Mouse (Mus musculus) 3T3-L1 (cell line): ENCODE results near the gene Fignl1.

Experiments
- DNase-seq: peaks from one replicate; pipeline ENCODE4 v3.0.0-alpha.2; 2015; ENCODE audit warnings: low read depth, low spot score

Gene Fignl1

DNA sequence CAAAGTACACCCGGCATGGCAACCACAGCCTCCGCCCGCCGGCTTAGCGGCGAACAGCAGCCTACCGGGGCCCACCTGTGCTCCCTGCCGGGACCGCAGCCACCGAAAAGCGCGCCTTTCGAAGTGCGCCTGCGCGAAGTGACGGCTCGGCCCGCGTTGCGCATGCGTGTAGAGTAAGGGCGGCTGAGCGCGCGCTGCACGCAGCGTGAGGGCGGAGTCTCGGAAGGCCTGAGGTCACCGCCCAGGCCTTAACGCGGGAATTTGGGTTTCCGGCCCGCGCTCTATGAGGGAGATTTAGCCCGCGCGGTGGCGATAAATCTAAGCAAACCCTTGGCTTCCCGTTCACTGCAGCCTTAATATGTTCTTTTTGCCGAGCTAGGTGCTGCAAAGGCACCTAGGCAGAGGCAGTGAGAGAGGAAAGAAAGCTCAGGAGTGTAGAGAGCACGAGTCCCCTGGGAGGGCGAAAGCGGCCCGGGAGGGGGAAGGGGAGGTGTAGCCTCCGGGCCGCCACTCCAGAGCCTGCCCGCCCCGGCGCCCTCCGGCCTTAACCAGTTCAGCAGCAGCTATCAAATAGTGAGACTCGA lies at the start of gene Fignl1:
Gene Fignl1 (minus strand): TSS at position 143 of the 584 bp plus-strand sequence.
- DNase-seq = peak; percentile 95

DNA sequence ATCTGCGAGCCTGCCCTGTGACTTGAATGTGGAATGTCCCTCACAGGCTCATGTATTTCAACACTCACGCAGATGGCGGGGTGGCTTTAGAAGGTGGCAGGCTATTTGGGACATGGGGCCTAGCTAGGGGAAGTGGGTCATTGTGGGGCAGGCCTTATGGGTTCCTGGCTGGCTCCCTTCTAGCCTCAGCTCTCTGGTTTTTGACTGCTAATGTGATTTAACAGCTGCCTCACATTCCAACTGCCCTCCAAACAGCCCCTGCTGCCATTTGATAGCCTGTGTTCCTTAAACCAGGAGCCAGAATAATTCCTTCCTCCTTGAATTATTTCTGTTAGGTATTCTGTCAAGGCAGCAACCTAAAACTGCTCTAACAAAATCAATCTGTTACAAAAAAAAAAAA lies 48.2 kb upstream of the Fignl1 start:
- DNase-seq = no peak

DNA sequence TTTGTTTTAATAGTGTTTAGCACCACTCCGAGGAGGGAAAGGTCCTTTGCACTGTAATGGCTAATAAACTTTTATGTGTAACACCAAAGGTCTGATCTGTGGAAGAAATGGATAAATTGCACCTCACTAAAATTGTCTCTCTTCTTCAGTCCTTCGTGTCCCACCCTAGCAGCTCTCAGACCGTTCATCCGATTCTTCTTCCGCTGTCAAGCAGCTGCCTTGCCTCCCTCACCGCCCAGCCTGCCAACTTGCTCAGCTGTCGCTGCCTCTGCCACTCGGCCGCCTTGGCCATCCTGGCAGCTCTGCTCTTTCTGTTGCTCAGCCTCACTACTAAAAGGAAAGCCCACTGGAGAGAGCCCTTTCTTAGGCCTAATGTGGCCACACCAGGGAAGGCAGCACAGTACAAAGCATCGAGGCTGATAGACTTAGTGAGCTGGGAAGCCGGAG lies 46.9 kb upstream of the Fignl1 start:
- DNase-seq = no peak

DNA sequence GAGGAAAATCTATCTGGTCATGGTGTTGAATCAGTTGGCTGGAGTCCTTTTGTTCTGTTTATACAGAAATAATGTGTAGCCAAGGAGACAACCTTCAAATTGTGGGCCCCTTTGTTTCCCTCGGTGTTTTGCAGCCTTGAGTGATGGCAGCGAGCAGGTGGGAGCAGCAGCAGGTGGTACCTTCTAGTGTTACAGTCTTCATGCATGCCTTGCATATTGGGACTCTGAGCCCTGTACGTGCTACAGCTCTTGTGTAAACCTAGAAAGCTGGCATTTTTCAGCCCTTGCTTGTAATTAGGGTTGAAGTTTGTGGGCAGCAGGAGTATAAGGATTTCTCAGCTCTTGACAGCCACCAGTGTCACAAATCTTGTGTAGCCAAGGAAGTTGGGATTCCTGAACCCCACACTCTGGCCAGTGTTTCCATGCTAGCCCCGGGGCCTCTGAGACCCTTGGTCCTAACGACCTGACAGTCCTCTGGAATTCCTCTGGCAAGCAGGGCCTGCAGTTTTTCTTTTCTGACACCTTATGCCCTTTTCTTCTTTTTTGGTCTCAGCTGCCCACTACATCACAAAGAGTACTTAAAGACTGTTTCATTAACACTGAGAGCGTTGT lies 46.4 kb upstream of the Fignl1 start:
- no peak for DNase-seq

DNA sequence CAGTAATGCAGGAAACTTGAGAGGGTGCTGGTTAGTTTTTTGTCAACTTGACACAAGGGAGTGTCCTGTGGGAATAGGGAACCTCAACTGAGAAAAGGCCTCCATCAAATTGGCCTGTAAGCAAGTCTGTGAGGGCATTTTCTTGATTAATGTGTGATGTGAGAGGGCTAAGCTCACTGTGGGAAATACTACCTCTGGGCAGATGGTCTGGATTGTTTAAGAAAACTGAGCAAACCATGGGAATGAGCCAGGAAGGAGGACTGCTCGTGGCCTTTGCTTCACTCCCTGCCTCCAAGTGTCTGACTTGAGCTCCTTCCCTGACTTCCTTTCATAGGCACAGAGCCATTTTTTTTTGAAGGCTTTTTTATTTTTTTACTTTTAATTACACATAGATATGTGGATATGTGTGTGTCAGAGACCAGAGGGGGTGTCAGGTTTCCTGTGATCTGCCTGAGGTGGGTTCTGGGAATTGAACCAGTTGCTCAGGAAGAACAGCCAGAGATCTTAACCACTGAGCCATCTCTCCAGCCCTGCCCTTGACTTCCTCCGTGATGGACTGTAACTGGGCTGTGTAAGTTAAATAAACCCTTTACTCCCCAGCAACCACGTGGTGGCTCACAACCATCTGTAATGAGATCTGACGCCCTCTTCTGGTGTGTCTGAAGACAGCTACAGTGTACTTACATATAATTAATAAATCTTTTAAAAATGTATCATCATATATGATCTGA lies 45.1 kb upstream of the Fignl1 start:
- peak; percentile 76 for DNase-seq

DNA sequence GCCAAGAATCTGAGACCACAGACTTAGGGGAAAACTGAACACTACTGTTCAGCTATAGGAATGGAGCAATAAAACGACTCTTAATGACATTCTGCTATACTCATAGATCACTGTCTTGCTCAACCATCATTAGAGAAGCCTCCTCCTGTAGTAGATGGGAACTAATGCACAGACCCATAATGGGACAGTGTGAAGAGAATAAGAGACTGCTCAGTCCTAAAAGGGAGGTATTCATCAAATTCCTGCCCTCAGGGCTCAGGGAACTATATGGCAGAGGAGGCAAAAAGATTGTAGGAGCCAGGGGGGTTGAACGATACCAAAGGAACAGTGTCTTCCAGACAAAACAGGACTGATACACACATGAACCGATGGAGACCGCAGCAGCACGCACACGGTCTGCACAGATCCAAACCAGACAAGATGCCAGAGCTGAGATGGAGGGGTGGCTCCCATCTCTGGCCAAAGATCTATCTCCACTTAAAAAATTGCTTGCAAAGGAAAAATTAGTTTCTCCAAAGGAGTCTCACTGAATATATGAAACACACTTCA lies 43.3 kb upstream of the Fignl1 start:
- no peak for DNase-seq

DNA sequence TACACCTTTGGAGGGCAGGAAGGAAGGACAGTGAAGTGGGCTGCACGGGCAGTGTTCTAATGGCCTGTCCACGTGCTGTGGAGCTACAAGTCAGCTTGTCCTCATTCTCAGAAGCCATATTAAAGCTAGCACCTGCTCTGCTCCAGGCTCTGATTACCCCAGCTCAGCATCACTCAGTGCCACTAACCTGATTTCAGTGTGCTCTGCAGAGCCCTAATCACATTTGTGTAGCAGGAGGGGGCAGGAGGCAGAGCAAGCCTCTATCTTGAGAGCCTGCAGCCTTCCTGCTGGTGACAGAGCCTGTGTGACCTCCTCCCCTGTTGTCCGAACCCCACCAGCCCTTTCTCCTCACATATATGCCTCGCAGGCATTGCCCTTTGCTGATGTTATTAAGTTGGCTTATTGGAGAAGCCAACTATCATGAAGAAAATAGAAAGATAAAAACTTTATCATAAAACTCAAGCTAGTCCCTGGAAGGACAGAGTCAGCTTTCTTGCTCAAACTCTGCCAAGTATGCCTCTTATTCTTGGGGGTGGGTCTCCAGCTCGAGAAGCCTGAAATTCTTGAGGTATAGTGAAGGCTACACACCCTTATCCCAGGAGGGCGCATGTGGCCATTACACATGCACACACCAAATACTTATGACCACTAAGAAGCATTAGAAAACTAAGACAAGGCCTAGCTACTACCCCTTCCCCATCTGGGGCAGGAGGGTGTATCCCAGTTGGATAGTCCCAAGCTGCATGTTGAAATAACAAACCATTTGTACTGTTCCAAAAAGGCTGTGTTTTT lies 41.9 kb upstream of the Fignl1 start:
- no peak for DNase-seq

DNA sequence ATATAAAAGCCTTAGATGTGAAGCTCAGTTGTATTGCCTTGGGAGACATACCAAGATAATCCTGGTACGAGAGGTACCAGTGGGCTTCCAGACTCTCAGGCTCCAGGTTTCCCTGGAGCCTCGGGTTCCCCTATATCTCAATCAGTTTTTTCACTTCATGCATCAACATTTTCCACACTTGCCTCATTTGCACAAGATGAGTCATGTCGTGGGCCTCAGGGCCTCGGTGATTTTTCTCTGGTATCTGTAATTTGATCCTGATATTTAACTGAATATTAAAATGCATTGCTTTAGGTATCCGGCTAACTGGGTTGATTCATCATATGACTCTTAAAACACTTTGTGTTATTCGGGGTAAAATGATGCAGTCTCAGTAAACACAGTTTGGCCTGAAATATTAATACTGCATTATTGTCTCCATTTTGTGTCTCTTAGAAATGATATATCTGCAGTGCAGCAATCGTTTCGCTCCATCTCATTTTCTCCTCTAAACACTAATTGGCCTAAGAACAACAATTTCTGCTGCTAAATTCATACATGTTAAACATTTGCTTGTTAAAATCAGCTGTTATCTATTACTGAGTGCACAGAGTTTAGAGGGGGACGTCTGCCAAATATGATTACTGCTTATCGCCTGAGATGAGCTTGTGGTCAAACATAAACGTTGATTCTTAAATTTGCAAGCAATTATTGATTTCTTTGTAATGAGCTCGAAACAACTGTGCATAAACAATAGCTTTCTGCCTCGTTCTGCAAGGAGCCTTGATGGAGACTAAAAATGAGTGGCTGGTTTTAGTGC lies 41.0 kb upstream of the Fignl1 start:
- DNase-seq = peak; percentile 81

DNA sequence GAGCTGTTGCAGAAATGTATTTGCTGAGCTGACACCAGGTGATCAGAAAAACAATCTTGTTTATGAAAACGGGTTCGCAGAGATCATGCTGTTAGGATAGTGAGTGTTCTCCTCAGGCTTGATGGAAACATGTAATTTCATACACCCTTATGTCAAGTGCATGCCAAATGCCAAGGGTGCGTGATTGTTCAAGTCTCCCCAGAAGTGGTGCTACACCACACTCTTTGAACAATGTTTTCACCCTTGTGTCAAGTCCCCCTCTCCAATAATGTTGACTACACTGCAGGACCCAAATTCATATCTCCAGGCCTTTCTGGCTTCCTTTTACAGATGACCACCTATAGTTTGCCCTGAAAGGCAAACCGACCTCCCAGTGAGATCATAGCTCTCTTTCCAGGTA lies 39.7 kb upstream of the Fignl1 start:
- DNase-seq = no peak

DNA sequence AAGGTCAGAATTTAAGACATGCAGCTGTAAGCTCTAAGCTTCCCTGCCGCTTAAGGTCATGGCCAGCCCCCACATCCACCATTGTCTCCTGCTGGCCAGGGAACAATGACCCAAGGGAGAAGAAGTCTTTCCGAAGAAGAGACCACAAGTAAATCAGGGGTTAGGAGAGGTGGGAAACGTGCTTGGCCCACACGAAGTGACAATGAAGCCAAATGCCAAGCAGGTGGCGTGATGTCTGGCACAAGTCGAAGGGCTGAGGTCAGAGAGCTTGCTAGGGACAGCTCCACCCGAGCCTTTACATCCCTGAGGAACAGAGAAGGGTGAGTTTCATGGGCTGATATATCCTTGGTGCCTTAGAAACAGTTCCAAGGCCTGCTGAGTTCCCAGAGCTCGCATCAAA lies 36.3 kb upstream of the Fignl1 start:
- DNase-seq = no peak

DNA sequence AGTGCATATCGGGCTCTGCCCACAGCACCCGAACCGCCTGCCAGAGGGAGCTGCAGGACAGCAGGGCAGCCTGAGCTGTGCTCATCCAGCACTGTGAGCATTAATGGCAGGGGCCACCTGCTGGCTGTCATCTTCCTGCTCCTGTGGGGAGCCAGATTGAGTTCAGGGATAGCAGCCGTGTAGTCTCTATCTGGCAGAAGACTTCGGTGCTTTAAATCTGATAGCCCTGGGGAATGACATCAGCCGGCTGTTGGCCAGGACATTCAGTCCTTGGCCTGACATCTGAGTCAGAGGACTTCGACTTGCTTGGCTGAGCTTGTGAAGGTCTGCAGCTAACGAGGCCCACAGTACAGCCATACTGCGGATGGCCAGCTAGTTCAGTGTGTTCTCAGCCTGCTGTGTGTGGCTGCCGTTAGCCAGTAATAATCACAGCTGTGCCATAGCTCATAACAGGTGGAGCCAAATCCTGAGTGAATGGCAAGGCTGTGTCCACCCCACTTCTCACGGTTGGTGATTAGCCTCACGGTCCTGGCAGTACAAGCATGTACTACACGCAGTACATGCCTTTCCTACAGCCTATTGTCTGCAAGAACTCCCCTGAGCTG lies 35.7 kb upstream of the Fignl1 start:
- DNase-seq = peak; percentile 93

DNA sequence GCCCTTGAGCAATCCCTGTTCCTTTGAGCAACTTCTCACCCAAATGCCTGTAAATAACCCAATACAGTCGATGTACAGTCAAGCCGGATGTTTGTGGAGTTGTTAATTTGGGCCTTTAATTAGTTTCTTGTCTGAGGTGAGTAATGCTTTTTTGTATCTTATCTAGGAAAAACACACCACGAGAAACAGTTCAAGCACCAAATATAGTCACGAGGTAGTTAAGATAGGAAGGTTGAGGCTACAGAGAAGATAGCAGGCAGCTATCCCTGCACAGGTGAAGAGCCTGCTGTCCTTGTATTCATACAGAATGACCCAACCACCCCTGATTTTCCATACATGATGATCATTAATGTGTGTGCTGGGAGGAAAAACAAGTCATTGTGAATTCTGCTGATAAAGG lies 32.8 kb upstream of the Fignl1 start:
- DNase-seq = no peak

DNA sequence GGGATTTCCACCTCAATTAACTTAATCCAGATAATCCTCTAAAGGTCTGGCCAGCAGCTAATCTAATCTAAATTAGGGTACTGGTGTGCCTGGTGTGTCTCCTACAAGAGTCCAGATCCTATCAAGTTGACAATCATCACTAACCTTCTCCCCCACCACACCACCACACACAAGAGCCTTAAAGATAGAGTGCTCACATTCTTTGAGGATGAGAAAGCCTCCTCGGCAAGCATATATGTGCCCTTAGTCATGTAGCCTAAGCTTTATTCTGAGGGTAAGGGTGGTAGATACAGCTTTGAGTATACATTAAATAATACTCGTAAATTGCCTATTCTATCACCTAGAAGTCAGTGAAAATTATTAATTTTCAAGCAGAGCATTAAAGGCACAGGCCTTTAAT lies 32.0 kb upstream of the Fignl1 start:
- DNase-seq = peak; percentile 75

DNA sequence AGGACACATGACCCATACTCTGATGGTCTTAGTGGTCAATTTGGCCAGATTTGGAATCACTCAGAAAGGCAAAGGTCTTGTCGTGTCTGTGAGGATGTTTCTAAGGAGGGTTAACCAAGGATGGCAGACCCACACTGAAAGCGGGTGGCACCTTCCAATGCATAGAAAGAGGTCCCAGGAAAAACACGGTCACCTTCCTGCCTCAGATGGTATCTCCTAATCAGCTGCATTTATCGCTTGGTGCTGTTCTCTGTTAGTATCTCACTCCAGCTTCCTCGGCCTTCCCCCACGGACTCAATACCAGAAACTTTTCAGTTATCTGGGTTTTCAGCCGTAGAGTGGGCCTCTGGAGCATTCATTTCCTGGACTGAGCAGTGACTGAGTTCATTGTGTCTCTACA lies 31.1 kb upstream of the Fignl1 start:
- DNase-seq = no peak

DNA sequence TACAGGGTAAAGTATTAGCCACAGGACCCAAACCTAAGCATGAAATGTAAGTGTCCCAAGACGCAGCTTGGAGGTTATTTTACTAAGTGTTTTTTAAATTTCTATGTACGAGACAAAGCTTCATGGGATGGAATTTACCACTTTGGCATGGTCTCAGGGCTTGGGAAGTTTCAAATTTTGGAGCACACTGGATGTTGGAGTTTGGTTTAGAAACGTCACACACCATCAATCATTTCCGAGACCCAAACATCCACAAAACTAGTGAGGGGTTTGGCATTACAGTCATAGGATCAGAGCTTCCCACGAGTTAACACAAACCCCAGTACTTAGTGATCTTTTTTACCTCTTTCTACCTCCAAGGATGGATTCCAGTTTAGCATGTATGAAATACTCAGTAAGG lies 28.6 kb upstream of the Fignl1 start:
- DNase-seq = no peak

DNA sequence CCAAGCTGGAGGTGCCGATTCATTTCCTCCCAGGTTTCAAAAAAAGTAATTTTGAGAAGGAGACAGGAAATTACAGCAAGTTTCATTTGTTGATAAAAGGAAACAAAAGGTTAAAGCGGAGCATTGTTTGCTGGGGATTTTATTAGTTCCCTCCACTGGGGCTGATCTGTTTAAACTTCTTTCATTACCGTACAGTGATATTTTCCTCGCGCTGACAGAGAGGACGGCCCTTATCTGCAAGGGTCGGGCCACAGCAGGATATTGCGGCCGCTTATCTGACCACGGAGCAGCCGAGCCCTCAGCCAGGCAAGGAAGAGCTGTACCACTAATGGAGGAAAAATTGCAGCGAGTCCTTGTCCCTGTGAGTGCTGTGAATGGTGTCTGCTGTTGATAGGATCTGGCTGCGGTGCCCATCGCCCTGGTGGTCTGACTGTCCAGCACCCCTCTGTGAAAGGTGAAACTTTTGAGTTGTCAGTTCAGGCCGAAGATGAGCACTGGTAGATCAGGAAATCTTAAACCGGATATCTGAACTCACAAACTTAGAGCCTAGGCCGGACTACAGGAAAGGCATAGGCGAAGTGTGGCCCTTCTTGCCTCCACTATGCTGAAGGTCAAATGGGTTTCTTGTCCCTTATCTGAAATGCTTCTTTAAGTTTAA lies 28.1 kb upstream of the Fignl1 start:
- no peak for DNase-seq

DNA sequence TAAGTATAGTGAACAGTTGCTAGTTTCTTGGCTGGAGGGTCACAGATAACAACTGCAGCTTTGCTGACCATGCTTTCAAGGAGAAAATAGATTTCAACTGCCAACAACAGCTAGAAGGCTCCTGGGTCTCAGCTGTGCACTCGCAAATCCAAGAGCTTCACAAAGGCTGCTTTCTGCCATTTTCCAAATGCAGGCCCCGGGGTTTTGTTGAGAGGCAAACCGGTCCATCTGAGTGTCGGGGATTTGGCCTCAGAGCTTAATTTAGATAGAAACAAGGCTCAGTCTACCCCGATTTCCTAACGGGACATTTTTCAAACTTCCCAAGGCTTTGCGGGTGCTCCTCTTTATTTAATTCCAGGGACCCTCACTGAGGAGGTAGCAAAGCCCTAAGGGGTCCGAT lies 27.5 kb upstream of the Fignl1 start:
- DNase-seq = no peak

DNA sequence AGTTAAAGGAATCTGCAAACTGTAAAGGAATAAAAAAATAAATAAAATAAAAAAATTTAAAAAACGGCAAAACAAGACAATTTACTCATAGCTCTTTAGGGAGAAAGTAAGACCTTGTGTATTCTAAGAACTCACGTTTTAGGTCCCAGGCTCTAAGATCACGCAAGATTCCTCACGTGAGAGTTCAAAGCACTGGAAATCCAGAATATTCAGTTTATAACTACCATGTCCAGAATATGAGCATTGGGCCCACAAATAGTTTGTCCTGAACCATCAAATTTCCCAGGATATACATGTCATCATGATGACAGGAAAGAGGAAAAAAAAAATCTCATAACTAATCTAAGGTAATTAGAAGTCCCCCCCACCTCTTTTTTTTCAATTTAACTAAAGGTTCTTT lies 27.0 kb upstream of the Fignl1 start:
- DNase-seq = no peak

DNA sequence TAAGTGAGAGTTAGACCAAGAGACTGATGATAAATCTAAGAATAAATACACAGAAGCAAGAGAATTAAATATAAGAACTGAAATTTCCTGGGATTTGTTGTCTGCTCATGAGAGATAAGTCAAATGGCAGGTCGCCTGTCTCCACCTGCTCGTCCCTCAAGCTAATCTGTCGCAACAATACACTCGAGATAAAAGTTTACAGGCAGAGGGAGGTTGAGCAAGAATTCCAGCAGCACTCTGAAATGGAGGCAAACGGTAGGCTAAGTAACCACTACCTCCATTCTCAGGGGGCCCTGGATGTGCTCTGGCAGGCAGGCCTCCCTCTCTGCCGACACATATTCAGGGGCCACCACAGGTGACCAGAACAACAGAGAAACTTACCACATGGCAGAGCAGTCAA lies 26.6 kb upstream of the Fignl1 start:
- no peak for DNase-seq

DNA sequence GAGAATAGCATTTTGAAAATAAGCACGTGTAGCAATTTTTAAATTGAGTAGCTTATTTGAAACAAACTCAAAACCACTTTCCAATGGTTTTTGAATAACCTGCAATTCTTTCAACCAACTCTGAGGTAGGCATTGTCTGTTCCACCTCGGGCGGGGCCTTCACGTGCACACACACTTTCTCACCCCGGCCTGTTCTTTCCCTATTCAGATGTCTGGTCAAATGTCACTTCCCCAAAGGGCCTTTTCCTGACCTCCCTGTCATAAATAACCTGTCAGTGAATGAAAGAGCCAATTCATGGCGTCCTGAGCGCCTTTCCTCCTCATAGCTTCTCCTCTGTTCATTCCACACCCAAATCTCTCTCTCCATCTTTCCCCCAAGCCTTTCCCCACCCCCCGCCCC lies 24.3 kb upstream of the Fignl1 start:
- DNase-seq = no peak
